Mouse (Mus musculus) embryonic facial prominence, embryonic 15.5 days (tissue): ENCODE data around the gene Snrpd2. TPM values are rescaled to one million over a fixed set of nuclear protein-coding genes. Genes with fewer than 3 reads are reported as not detected.
"Not testable (repeated sequence)": the region's sequence is repeated elsewhere in the genome, so short reads cannot be mapped to it uniquely, and the experiment has no call there.

Experiments
- ATAC-seq: fragments of 200-750 bp; cut with Nextera tagmentation; 2 replicates; pipeline ENCODE4 v1.8.0; 2017; ENCODE audit warnings: low read depth, moderate TSS enrichment; ENCODE audit not compliant: insufficient number of reproducible peaks, low FRiP score, low TSS enrichment
- H3K27ac ChIP-seq: fragments of 300-500 bp; sonication (generic); replicated peaks from 2 replicates; pipeline ENCODE4 v1.5.1; 2015; ENCODE audit warnings: mild to moderate bottlenecking, inconsistent platforms
- H3K27me3 ChIP-seq: fragments of 300-500 bp; sonication (generic); 2 replicates; pipeline ENCODE4 v1.6.1; 2015; ENCODE audit warnings: inconsistent platforms
- H3K36me3 ChIP-seq: fragments of 300-500 bp; sonication (generic); 2 replicates; pipeline ENCODE4 v1.6.1; 2015; ENCODE audit warnings: mild to moderate bottlenecking, inconsistent platforms
- H3K4me1 ChIP-seq: fragments of 300-500 bp; sonication (generic); 2 replicates; pipeline ENCODE4 v1.6.1; 2015; ENCODE audit warnings: inconsistent platforms
- H3K4me2 ChIP-seq: fragments of 300-500 bp; sonication (generic); replicated peaks from 2 replicates; pipeline ENCODE4 v1.6.1; 2015; ENCODE audit warnings: mild to moderate bottlenecking, inconsistent platforms
- H3K4me3 ChIP-seq: fragments of 300-500 bp; sonication (generic); replicated peaks from 2 replicates; pipeline ENCODE4 v1.5.1; 2015; ENCODE audit warnings: mild to moderate bottlenecking, inconsistent platforms
- H3K9ac ChIP-seq: fragments of 300-500 bp; sonication (generic); 2 replicates; pipeline ENCODE4 v1.6.1; 2015; ENCODE audit warnings: inconsistent platforms
- H3K9me3 ChIP-seq: fragments of 300-500 bp; sonication (generic); replicated peaks from 2 replicates; pipeline ENCODE4 v1.6.1; 2016; ENCODE audit warnings: inconsistent platforms
- WGBS: fragments of 180-500 bp; shearing (Covaris S2); methylation state at CpG from one replicate; pipeline ENCODE4 v1.1.7; 2015; 5-methylcytosine and 5-hydroxymethylcytosine counted together
- polyA plus RNA-seq: library from polyadenylated mRNA; unstranded; fragments of >200 nt; fragmentation: Nextera tagmentation; extraction: Ambion mirVana; gene quantifications from 2 replicates; pipeline ENCODE4 v1.2.1, GENCODE M21; 2015

The Snrpd2 gene
- polyA plus RNA-seq, 1 experiment from 2014 or later: 139 TPM

GRCm38 (mm10) chr7:19148875-19149541 lies 514 bp upstream of the Snrpd2 start, which contains the start of gene Qpctl:
Qpctl (minus strand) TSS chr7:19149291.
- WGBS: under 1% methylated on average over 43 of the region's 43 CpGs
- Histone ChIP-seq H3K36me3 (peaks cover 28% of the 10 kb centered on the region), H3K4me2 (peak within 1 kb of the TSS; percentile 84), H3K9me3 (no peaks in the 10 kb centered on the region), H3K4me3 (peak within 1 kb of the TSS; percentile 66), H3K27ac (peak within 1 kb of the TSS; percentile 84), H3K9ac (peak within 1 kb of the TSS; percentile 75), H3K27me3 (no peaks in the 10 kb centered on the region), H3K4me1 (peaks cover 23% of the 10 kb centered on the region)
- peak; percentile 98 for ATAC-seq

- H3K9ac ChIP-seq: not testable (repeated sequence)
These were observed 1.6 kb downstream of the Snrpd2 start for GRCm38 (mm10) chr7:19151121-19151520.

GRCm38 (mm10) chr7:19154796-19155195 lies 5.3 kb downstream of the Snrpd2 start:
- Histone ChIP-seq H3K27ac (no peak overlapping the region), H3K27me3 (peaks cover 6% of the 10 kb centered on the region), H3K4me3 (no peak overlapping the region), H3K4me2 (no peak overlapping the region), H3K9me3 (no peaks in the 10 kb centered on the region), H3K36me3 (peaks cover 42% of the 10 kb centered on the region), H3K9ac (no peak overlapping the region), H3K4me1 (peaks cover 24% of the 10 kb centered on the region)
- no peak for ATAC-seq
- WGBS: 83% methylated on average over 8 of the region's 8 CpGs

More at GRCm38 (mm10) chr7:19151121-19151520, 1.6 kb downstream of the Snrpd2 start:
- H3K27me3 ChIP-seq, H3K4me2 ChIP-seq, ATAC-seq, H3K9me3 ChIP-seq, H3K27ac ChIP-seq: not testable (repeated sequence)
- H3K4me3 ChIP-seq: peak overlapping the region; percentile 66; the same call in 1 of the 2 replicates
- peaks cover 38% of the 10 kb centered on the region for H3K36me3 ChIP-seq
- peaks cover 23% of the 10 kb centered on the region for H3K4me1 ChIP-seq
- WGBS: 88% methylated on average over 10 of the region's 10 CpGs

- H3K4me2 ChIP-seq: no peak overlapping the region
- peaks cover 15% of the 10 kb centered on the region for H3K27me3 ChIP-seq
- H3K27ac ChIP-seq: 0 out of 2 replicates have a peak overlapping the region, but pooled peaks have one; percentile 28
- no peaks in the 10 kb centered on the region for H3K9me3 ChIP-seq
- no peak overlapping the region for H3K4me3 ChIP-seq
- ATAC-seq: no peak
- H3K9ac ChIP-seq: no peak overlapping the region
- H3K4me1 ChIP-seq: peaks cover 24% of the 10 kb centered on the region
- 43% methylated on average over 13 of the region's 13 CpGs for WGBS
- peaks cover 42% of the 10 kb centered on the region for H3K36me3 ChIP-seq
These were observed 6.4 kb downstream of the Snrpd2 start for GRCm38 (mm10) chr7:19155825-19156475.

GRCm38 (mm10) chr7:19157160-19157800 lies 7.8 kb downstream of the Snrpd2 start:
- Histone ChIP-seq H3K4me2 (peak overlapping the region; percentile 26), H3K9ac (no peak overlapping the region), H3K27ac (no peak overlapping the region), H3K4me1 (peaks cover 24% of the 10 kb centered on the region), H3K27me3 (peaks cover 15% of the 10 kb centered on the region), H3K4me3 (no peak overlapping the region), H3K9me3 (no peaks in the 10 kb centered on the region), H3K36me3 (peaks cover 30% of the 10 kb centered on the region)
- ATAC-seq: peak; percentile 59; the same call in 1 of the 2 replicates
- whole genome bisulfite sequencing: 5% methylated on average over 30 of the region's 30 CpGs

- H3K36me3 ChIP-seq: peaks cover 18% of the 10 kb centered on the region
- H3K9ac ChIP-seq: no peak overlapping the region
- no peak for ATAC-seq
- H3K4me1 ChIP-seq: peaks cover 25% of the 10 kb centered on the region
- no peak overlapping the region for H3K27ac ChIP-seq
- WGBS: 61% methylated on average over 11 of the region's 11 CpGs
- peaks cover 18% of the 10 kb centered on the region for H3K27me3 ChIP-seq
- no peak overlapping the region for H3K4me2 ChIP-seq
- no peak overlapping the region for H3K4me3 ChIP-seq
- H3K9me3 ChIP-seq: no peaks in the 10 kb centered on the region
These were observed 9.1 kb downstream of the Snrpd2 start for GRCm38 (mm10) chr7:19158601-19159000.

GRCm38 (mm10) chr7:19159411-19159810 lies 9.9 kb downstream of the Snrpd2 start:
- H3K9ac ChIP-seq: 0 out of 2 replicates have a peak overlapping the region, but pooled peaks have one; percentile 15
- 12% methylated on average over 18 of the region's 18 CpGs for WGBS
- peaks cover 10% of the 10 kb centered on the region; the same call in 1 of the 2 replicates for H3K36me3 ChIP-seq
- peak overlapping the region; percentile 75 for H3K4me2 ChIP-seq
- H3K9me3 ChIP-seq: no peaks in the 10 kb centered on the region
- no peak for ATAC-seq
- H3K27ac ChIP-seq: no peak overlapping the region
- H3K4me1 ChIP-seq: peaks cover 33% of the 10 kb centered on the region
- H3K4me3 ChIP-seq: peak overlapping the region; percentile 41; the same call in 1 of the 2 replicates
- H3K27me3 ChIP-seq: peaks cover 22% of the 10 kb centered on the region

GRCm38 (mm10) chr7:19160115-19160514 lies 10.6 kb downstream of the Snrpd2 start:
- Histone ChIP-seq H3K4me3 (peak overlapping the region; percentile 41), H3K4me2 (peak overlapping the region; percentile 75), H3K9me3 (no peaks in the 10 kb centered on the region), H3K4me1 (peaks cover 41% of the 10 kb centered on the region), H3K9ac (0 out of 2 replicates have a peak overlapping the region, but pooled peaks have one; percentile 37), H3K36me3 (peaks cover 6% of the 10 kb centered on the region; the same call in 1 of the 2 replicates), H3K27me3 (peaks cover 29% of the 10 kb centered on the region), H3K27ac (no peak overlapping the region)
- ATAC-seq: no peak
- WGBS: 3% methylated on average over 20 of the region's 20 CpGs

- H3K9me3 ChIP-seq: no peaks in the 10 kb centered on the region
- H3K9ac ChIP-seq: no peak overlapping the region
- peaks cover 38% of the 10 kb centered on the region for H3K4me1 ChIP-seq
- no peaks in the 10 kb centered on the region for H3K36me3 ChIP-seq
- no peak overlapping the region for H3K27ac ChIP-seq
- no peak overlapping the region for H3K4me2 ChIP-seq
- peaks cover 37% of the 10 kb centered on the region for H3K27me3 ChIP-seq
- H3K4me3 ChIP-seq: no peak overlapping the region
- WGBS: 76% methylated on average over 7 of the region's 7 CpGs
- no peak for ATAC-seq
These were observed 13.4 kb downstream of the Snrpd2 start for GRCm38 (mm10) chr7:19162928-19163327.

- 0 out of 2 replicates have a peak, but pooled peaks have one; percentile 0 for ATAC-seq
- Histone ChIP-seq H3K9ac (no peak overlapping the region), H3K27ac (no peak overlapping the region), H3K4me1 (peaks cover 38% of the 10 kb centered on the region), H3K4me2 (peak overlapping the region; percentile 10), H3K4me3 (no peak overlapping the region), H3K36me3 (no peaks in the 10 kb centered on the region), H3K9me3 (no peaks in the 10 kb centered on the region), H3K27me3 (peaks cover 37% of the 10 kb centered on the region)
- WGBS: 28% methylated on average over 12 of the region's 12 CpGs
These were observed 14.2 kb downstream of the Snrpd2 start for GRCm38 (mm10) chr7:19163752-19164151.

GRCm38 (mm10) chr7:19164189-19164588 lies 14.7 kb downstream of the Snrpd2 start:
- H3K9me3 ChIP-seq: no peaks in the 10 kb centered on the region
- WGBS: 2% methylated on average over 6 of the region's 6 CpGs
- H3K27ac ChIP-seq: no peak overlapping the region
- H3K4me2 ChIP-seq: peak overlapping the region; percentile 10
- no peak overlapping the region for H3K4me3 ChIP-seq
- H3K9ac ChIP-seq: no peak overlapping the region
- H3K27me3 ChIP-seq: peaks cover 37% of the 10 kb centered on the region
- no peaks in the 10 kb centered on the region for H3K36me3 ChIP-seq
- peaks cover 37% of the 10 kb centered on the region for H3K4me1 ChIP-seq
- ATAC-seq: peak; percentile 66
